Mouse (Mus musculus): ENCODE measurements around the gene Papola.
"Not testable (repeated sequence)": the region's sequence is repeated elsewhere in the genome, so short reads cannot be mapped to it uniquely, and the experiment has no call there.

GRCm38 (mm10) chr12:105840545-105840944, 56.1 kb downstream of the Papola start:
- TF ChIP-seq CTCF (conservative IDR thresholded peaks at IDR 0.05; ENCODE audit: insufficient read depth, insufficient read length, low read depth, low read length); POLR2A (IDR thresholded peaks at IDR 0.05; ENCODE audit: low read depth, low read length): not testable (repeated sequence)
